Mouse (Mus musculus) liver, embryonic 14.5 days (tissue): ENCODE measurements at regions not wholly inside any gene's neighbourhood (a gene's known extent, or its start where the extent isn't known, plus 50 kb on each side); places are given as distances from the start of the nearest gene placed in this dataset.

Source experiments
- ATAC-seq: fragments of 200-750 bp; cut with Nextera tagmentation; 2 replicates; pipeline ENCODE4 v1.8.0; 2017; ENCODE audit warnings: moderate number of reproducible peaks, mild to moderate bottlenecking, moderate library complexity; ENCODE audit not compliant: insufficient read depth
- DNase-seq, 3 experiments: peaks; one replicate each; pipeline ENCODE4 v3.0.0-alpha.2; 2012 to 2013; ENCODE audit warnings: low read depth in 3 of 3, low spot score in 3 of 3
- H3K27ac ChIP-seq: fragments of 300-500 bp; sonication (generic); 2 replicates; pipeline ENCODE4 v1.5.1; 2014; ENCODE audit warnings: moderate library complexity, mild to moderate bottlenecking, control low read depth, inconsistent platforms
- H3K27me3 ChIP-seq: fragments of 300-500 bp; sonication (generic); 2 replicates; pipeline ENCODE4 v1.6.1; 2014; ENCODE audit warnings: mild to moderate bottlenecking, low read length, moderate library complexity; ENCODE audit not compliant: control insufficient read depth, insufficient read depth
- H3K36me3 ChIP-seq: fragments of 300-500 bp; sonication (generic); replicated peaks from 2 replicates; pipeline ENCODE4 v1.6.1; 2014; ENCODE audit warnings: low read depth; ENCODE audit not compliant: control insufficient read depth, insufficient read depth
- H3K4me1 ChIP-seq, 2 experiments: fragments of 200-500 bp in 1 of 2; fragments of 300-500 bp in 1 of 2; sonication (generic) in 1 of 2; replicated peaks; 2 replicates each; pipeline ENCODE4 v1.6.1; 2012 to 2014; ENCODE audit warnings: antibody characterized with exemption in 1 of 2, inconsistent platforms in 1 of 2, low read length in 1 of 2; ENCODE audit not compliant: control insufficient read depth in 2 of 2, insufficient read depth in 2 of 2
- H3K4me2 ChIP-seq: fragments of 300-500 bp; sonication (generic); 2 replicates; pipeline ENCODE4 v1.6.1; 2014; ENCODE audit warnings: low read depth, mild to moderate bottlenecking, control low read depth, moderate library complexity
- H3K4me3 ChIP-seq, 2 experiments: fragments of 200-500 bp in 1 of 2; fragments of 300-500 bp in 1 of 2; sonication (generic) in 1 of 2; 2 replicates each; pipeline ENCODE4 v1.5.1; 2012 to 2014; ENCODE audit warnings: low read depth in 2 of 2, low read length in 2 of 2, mild to moderate bottlenecking in 2 of 2, control low read depth in 1 of 2, inconsistent platforms in 1 of 2, moderate library complexity in 1 of 2; ENCODE audit not compliant: insufficient read depth in 1 of 2
- H3K9ac ChIP-seq: fragments of 300-500 bp; sonication (generic); replicated peaks from 2 replicates; pipeline ENCODE4 v1.6.1; 2014; ENCODE audit warnings: mild to moderate bottlenecking, control low read depth, moderate library complexity
- H3K9me3 ChIP-seq: fragments of 300-500 bp; sonication (generic); 2 replicates; pipeline ENCODE4 v1.6.1; 2016; ENCODE audit warnings: low read length, mixed read lengths; ENCODE audit not compliant: control insufficient read depth
- CTCF ChIP-seq: IDR thresholded peaks from 2 replicates; pipeline ENCODE4 v1.5.1; 2016; ENCODE audit warnings: antibody characterized with exemption, low read depth, control low read depth
- EP300 ChIP-seq: IDR thresholded peaks from 2 replicates; pipeline ENCODE4 v1.6.1; 2016; ENCODE audit warnings: antibody characterized with exemption, low read depth
- WGBS: fragments of 180-500 bp; shearing (Covaris S2); extraction: QIAGEN DNeasy Blood & Tissue Kit; methylation state at CpG from one replicate; pipeline ENCODE4 v1.1.7; 2014; ENCODE audit not compliant: insufficient replicate concordance; 5-methylcytosine and 5-hydroxymethylcytosine counted together

GRCm38 (mm10) chr17:84865158-84865557 is 74.6 kb upstream of the Lrpprc start:
- Histone ChIP-seq H3K36me3 (no peaks in the 10 kb centered on the region), H3K4me3 (no peak overlapping the region), H3K27me3 (no peaks in the 10 kb centered on the region), H3K4me1 (no peaks in the 10 kb centered on the region), H3K9me3 (no peaks in the 10 kb centered on the region), H3K9ac (no peak overlapping the region), H3K4me2 (no peak overlapping the region), H3K27ac (no peak overlapping the region)
- WGBS, result 48% methylated on average over 2 of the region's 2 CpGs
- no peak for ATAC-seq
- TF ChIP-seq EP300 (no peak), CTCF (no peak)
- no peak for DNase-seq

- no peak overlapping the region for H3K27ac ChIP-seq
- 67% methylated on average over 3 of the region's 3 CpGs for WGBS
- H3K4me3 ChIP-seq, result no peak overlapping the region
- DNase-seq, result no peak
- no peaks in the 10 kb centered on the region for H3K36me3 ChIP-seq
- no peak overlapping the region for H3K4me2 ChIP-seq
- no peak overlapping the region for H3K9ac ChIP-seq
- TF ChIP-seq CTCF, result no peak
- TF ChIP-seq EP300, result no peak
- no peaks in the 10 kb centered on the region for H3K9me3 ChIP-seq
- no peaks in the 10 kb centered on the region for H3K27me3 ChIP-seq
- no peaks in the 10 kb centered on the region for H3K4me1 ChIP-seq
- ATAC-seq, result no peak
Observed at GRCm38 (mm10) chr17:84865566-84865965, 75.0 kb upstream of the Lrpprc start.

GRCm38 (mm10) chr17:84869074-84869722 is 78.6 kb upstream of the Lrpprc start:
- no peak for TF ChIP-seq EP300
- no peak for TF ChIP-seq CTCF
- H3K4me1 ChIP-seq, result no peaks in the 10 kb centered on the region
- no peaks in the 10 kb centered on the region for H3K9me3 ChIP-seq
- H3K4me2 ChIP-seq, result no peak overlapping the region
- no peak overlapping the region for H3K4me3 ChIP-seq
- no peaks in the 10 kb centered on the region for H3K27me3 ChIP-seq
- H3K36me3 ChIP-seq, result no peaks in the 10 kb centered on the region
- no peak overlapping the region for H3K9ac ChIP-seq
- H3K27ac ChIP-seq, result no peak overlapping the region
- DNase-seq, result no peak
- 77% methylated on average over 3 of the region's 3 CpGs for WGBS
- ATAC-seq, result no peak

GRCm38 (mm10) chr17:84873554-84873953 is 83.0 kb upstream of the Lrpprc start:
- no peak overlapping the region for H3K9ac ChIP-seq
- H3K4me1 ChIP-seq, result peaks cover 6 to 7% of the 10 kb centered on the region in 2 experiments
- H3K27me3 ChIP-seq, result no peaks in the 10 kb centered on the region
- H3K4me2 ChIP-seq, result no peak overlapping the region
- no peak for TF ChIP-seq CTCF
- TF ChIP-seq EP300, result no peak
- no peaks in the 10 kb centered on the region for H3K9me3 ChIP-seq
- no peaks in the 10 kb centered on the region for H3K36me3 ChIP-seq
- H3K4me3 ChIP-seq, result no peak overlapping the region
- no peak overlapping the region for H3K27ac ChIP-seq
- DNase-seq (no peak), ATAC-seq (no peak)
- WGBS, result 56% methylated on average over 7 of the region's 7 CpGs

- TF ChIP-seq EP300, result no peak
- no peak for TF ChIP-seq CTCF
- DNase-seq (no peak), ATAC-seq (no peak)
- Histone ChIP-seq H3K4me3 (no peak overlapping the region), H3K4me1 (peaks cover 7 to 11% of the 10 kb centered on the region in 2 experiments), H3K9ac (no peak overlapping the region), H3K36me3 (no peaks in the 10 kb centered on the region), H3K4me2 (no peak overlapping the region), H3K27ac (no peak overlapping the region), H3K9me3 (no peaks in the 10 kb centered on the region), H3K27me3 (no peaks in the 10 kb centered on the region)
- 57% methylated on average over 6 of the region's 6 CpGs for WGBS
Observed at GRCm38 (mm10) chr17:84874494-84874893, 82.0 kb upstream of the Ppm1b start.
